Mouse (Mus musculus): ENCODE results near the gene Slc2a13. TPM values are rescaled to one million over a fixed set of nuclear protein-coding genes. Genes with fewer than 3 reads are reported as not detected.

Gene Slc2a13
- polyA plus RNA-seq, 1 experiment = 0.17 TPM

DNA sequence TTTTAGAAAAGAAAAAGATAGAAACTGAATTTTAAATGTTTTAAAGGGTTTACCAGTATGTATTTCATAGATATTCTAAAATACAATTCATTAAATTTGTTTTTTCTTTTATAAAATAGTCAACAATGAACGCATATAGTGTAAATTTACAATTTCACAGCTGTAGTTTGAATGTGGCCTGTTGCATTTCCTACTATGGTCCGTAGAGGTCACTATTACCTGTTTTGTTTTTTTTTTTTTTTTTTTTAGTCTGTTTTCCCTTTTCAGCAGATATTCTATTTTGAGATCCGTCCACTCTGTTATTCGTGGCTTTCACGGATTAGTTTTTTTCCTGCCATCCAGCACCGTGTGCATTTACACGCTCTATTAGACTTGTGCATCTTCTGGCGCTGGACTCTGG, 320.1 kb downstream of the Slc2a13 start:
- Histone ChIP-seq H3K4me3 (ENCODE audit: insufficient read depth, low read length) (no peak overlapping the region), H3K4me1 (ENCODE audit: control insufficient read depth, insufficient read depth, low read length) (peaks cover 27% of the 10 kb centered on the region), H3K27ac (ENCODE audit: insufficient read depth, low read depth, low read length) (no peak overlapping the region)
- TF ChIP-seq POLR2A (IDR thresholded peaks at IDR 0.05; ENCODE audit: borderline replicate concordance, low read depth, low read length) (no peak), CTCF (IDR thresholded peaks at IDR 0.05; ENCODE audit: low read depth, low read length) (no peak)

DNA sequence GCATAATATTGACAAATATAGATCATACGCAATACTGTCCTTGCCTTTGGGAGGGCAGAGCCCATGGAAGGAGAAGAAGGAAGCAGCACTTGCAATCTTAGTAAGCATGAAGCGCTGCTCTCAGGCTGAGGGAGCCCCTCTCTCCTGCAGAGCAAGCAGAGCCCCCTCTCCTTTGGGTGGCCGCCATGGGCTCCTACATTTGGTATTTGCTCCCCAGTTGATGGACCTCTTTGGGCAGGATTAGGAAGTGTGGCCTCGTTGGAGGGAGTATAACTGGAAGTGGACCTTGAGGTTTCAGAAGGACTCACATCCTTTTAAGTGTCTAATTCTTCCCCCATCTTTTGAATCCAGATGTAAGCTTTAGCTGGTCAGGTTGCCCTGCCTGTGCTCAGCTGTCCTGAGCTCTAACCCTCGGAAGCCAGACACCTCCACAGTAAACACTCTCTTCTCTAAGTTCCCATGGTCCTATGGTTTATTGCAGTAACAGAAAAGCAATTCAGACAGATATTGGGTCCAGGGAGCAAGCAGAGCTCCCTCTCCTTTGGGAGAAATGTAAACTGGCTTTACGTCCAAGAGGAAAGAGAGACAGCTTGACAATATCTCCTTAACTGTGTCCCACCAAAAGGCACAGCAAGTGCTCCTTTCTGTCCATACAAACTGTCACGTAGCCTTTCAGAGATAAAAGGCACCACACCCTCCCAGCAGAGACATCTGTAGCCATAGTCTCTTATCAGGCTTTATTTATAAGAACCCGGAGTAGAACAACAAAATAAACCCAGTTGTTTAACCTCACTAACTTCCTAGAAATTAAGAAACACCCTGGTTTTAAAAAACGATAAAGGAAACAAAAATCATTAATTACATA, 321.3 kb downstream of the Slc2a13 start:
- Histone ChIP-seq H3K4me1 (ENCODE audit: control insufficient read depth, insufficient read depth, low read length) (peaks cover 27% of the 10 kb centered on the region), H3K27ac (ENCODE audit: insufficient read depth, low read depth, low read length) (no peak overlapping the region), H3K4me3 (ENCODE audit: insufficient read depth, low read length) (no peak overlapping the region)
- TF ChIP-seq CTCF (IDR thresholded peaks at IDR 0.05; ENCODE audit: low read depth, low read length) (no peak), POLR2A (IDR thresholded peaks at IDR 0.05; ENCODE audit: borderline replicate concordance, low read depth, low read length) (no peak)

GRCm38 (mm10) chr15:91250815-91251214, 322.2 kb downstream of the Slc2a13 start:
- no peak overlapping the region for H3K27ac ChIP-seq (ENCODE audit: insufficient read depth, low read depth, low read length)
- H3K4me3 ChIP-seq (ENCODE audit: insufficient read depth, low read length) = no peak overlapping the region
- TF ChIP-seq POLR2A (IDR thresholded peaks at IDR 0.05; ENCODE audit: borderline replicate concordance, low read depth, low read length) (no peak), CTCF (IDR thresholded peaks at IDR 0.05; ENCODE audit: low read depth, low read length) (no peak)
- H3K4me1 ChIP-seq (ENCODE audit: control insufficient read depth, insufficient read depth, low read length) = peaks cover 27% of the 10 kb centered on the region

GRCm38 (mm10) chr15:91240683-91241335, 332.3 kb downstream of the Slc2a13 start:
- peaks cover 2% of the 10 kb centered on the region for H3K4me1 ChIP-seq (ENCODE audit: control insufficient read depth, insufficient read depth, low read length)
- H3K4me3 ChIP-seq (ENCODE audit: insufficient read depth, low read length) = no peak overlapping the region
- TF ChIP-seq POLR2A (IDR thresholded peaks at IDR 0.05; ENCODE audit: borderline replicate concordance, low read depth, low read length) = no peak
- no peak for TF ChIP-seq CTCF (IDR thresholded peaks at IDR 0.05; ENCODE audit: low read depth, low read length)
- H3K27ac ChIP-seq (ENCODE audit: insufficient read depth, low read depth, low read length) = no peak overlapping the region

DNA sequence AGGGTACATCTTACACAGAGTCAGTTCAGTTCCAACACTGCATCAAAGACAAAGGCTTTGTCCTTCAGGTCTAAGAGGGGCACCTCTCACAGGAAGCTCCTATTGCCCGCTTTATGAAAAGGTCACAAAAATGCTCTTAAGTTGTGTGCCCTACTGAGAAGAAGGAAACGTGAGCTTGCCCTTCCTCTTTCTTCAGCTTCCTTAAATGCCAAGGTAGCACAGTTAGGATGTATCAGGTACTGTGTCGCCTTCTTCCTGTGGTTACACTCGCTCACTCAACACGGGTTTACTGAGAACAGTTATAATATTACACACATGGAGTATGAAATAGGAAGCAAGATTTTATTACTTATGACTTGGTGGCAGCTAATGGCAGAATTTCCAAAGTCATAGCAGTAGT, 335.8 kb downstream of the Slc2a13 start:
- peaks cover 2% of the 10 kb centered on the region for H3K4me1 ChIP-seq (ENCODE audit: control insufficient read depth, insufficient read depth, low read length)
- no peak overlapping the region for H3K27ac ChIP-seq (ENCODE audit: insufficient read depth, low read depth, low read length)
- no peak for TF ChIP-seq CTCF (IDR thresholded peaks at IDR 0.05; ENCODE audit: low read depth, low read length)
- TF ChIP-seq POLR2A (IDR thresholded peaks at IDR 0.05; ENCODE audit: borderline replicate concordance, low read depth, low read length) = no peak
- no peak overlapping the region for H3K4me3 ChIP-seq (ENCODE audit: insufficient read depth, low read length)

Other genes starting within 250 kb of the Slc2a13 start
- 4.2 and 4.6 TPM in 2 replicates for gene Lrrk2, start 99.9 kb upstream of the Slc2a13 start, polyA plus RNA-seq (2012; ENCODE audit: insufficient read depth, insufficient read length, missing spikeins)